Mouse (Mus musculus) kidney, postnatal 4 days (tissue): ENCODE data around the gene Brix1.
"Not testable (repeated sequence)": the region's sequence is repeated elsewhere in the genome, so short reads cannot be mapped to it uniquely, and the experiment has no call there.

ENCODE experiments used
- DNase-seq, 2 experiments: peaks; one replicate each; pipeline ENCODE4 v3.0.0; 2021; ENCODE audit warnings: mixed read lengths in 2 of 2

Brix1 gene

DNA sequence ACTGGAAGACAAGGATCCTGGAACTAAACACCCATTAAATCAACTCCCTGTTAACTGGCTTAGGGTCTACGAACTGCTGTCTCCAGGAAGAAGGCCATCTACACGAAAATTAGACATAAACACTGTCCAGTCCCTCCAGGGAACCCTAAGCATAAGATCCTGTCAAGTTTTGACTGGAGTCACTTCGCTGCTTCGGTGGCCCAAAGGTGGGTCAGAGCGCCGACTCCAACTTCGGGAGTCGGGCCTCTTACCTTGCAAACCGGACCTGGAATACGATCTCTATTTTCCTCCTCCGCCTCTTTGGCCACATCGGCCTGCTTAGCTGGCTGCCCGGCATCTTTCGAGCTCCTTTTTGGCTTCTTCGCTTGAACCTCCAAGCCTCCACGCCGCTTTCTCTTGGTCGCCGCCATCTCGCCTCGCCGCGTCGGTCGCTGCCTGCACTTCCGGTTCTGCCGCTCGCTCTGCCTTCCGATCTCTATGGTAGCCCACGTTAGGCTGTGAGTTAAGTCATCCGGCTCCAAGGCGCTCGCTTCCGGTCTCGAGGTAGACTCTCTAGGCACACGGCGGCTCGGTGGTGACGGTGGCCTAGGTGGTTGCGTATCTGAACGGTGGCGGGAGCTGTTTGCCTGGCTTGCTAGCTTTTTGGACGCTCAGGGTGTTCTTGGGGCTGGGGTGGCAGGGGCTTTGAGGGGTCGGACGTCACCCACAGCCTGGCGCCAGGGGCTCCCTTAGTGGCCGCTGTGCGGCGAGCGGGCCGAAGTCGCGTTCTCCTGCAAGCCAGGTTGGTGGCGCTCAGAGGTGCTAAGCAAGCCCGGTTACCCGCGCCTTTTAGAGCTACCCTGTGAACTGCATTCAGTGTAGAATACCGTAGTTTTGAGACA is at the start of gene Brix1, which contains the start of gene Rad1:
Gene Brix1 (minus strand): TSS at position 464 of the 881 bp plus-strand sequence.
Gene Rad1 (plus strand): TSS at position 535 of the 881 bp plus-strand sequence.
- peak; percentile 94 to 96 for DNase-seq

DNA sequence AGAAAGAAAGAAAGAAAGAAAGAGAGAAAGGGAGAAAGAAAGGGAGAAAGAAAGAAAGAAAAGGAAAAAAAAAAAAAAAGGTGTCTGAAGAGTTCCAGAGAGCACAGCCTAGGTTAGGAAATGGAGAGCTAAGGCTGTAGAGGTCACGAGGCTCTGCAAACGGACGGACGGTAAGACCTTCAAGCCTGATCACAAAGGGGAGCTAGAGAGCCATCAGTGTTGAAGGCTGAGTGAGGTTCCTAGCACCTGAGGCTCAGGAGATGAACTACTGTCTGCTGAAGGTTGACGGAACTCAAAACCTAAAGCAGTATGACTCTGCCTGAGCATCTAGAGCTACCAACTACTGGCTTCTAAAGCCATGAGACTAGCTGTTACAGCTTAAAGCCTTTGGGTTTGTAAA is 48.8 kb upstream of the Brix1 start:
- no peak for DNase-seq

DNA sequence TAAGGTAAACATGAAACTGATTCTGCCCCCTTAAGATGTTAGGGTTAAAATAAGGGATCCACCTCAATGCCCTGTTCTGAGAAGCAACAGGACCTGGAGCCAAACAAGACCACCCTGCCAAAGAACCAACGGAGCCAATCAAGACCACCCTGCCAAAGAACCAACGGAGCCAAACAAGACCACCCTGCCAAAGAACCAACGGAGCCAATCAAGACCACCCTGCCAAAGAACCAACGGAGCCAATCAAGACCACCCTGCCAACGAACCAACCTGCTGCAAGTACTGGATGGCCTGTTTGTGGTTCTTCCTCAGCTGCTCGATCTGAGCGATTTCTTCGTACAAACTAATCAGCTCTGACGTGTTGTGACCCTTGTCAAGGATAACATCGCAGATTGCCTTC is 47.6 kb upstream of the Brix1 start:
- DNase-seq = not testable (repeated sequence)

DNA sequence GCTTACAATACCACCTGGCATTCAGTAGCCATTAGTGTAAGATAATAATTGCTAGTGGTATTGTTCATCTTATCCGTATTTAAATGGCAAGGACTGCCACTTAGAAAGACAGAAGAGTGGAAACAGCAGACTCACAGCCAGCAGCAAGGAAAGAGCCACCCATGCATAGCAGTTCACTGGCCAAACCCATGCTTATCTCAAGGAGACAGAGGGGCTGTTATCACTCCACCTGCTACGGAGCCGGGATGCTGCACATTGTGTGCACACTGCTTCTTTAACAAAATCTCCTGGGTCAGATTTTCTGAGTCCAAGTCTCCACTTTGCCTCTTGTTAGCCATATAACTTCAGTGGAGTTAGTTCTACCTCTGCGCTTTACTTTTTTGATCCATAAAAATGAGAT is 45.6 kb upstream of the Brix1 start:
- no peak for DNase-seq

DNA sequence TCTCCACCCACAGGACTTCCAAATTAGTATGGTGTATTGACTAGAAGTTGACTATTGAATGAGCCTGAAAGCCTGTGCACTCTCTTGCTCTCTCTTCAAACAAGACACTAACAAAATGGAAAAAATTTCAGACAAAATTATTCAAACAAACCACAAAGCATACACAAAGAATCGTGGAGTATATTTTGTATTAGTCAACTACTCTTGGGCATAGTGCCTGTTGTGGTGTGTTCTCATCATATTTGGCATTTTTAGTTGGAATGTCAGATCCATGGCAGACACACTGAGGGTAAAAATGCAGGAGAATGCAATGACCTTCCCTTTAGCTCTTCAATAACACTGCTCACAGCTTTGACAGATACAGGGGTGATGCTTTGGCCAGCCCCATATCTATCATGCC is 40.1 kb upstream of the Brix1 start:
- DNase-seq = no peak

DNA sequence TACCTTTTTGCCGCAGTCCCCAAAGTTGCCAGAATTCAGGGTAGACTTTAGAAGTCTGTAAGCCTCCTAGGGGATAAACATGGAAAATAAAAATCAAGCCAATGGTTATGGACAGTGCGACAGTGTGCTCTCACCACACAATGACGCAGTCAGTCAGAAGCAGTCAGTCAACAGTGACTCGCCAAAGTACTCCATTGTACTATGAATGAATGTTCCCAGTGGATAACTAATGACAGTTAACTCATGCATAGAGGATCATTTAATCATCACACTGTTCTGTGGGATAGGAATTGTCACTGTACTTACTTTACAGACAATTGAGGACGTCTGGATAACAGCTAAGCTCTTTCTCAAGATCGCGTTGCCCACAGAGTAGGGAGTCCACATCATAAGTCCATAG is 29.4 kb upstream of the Brix1 start:
- DNase-seq = no peak

DNA sequence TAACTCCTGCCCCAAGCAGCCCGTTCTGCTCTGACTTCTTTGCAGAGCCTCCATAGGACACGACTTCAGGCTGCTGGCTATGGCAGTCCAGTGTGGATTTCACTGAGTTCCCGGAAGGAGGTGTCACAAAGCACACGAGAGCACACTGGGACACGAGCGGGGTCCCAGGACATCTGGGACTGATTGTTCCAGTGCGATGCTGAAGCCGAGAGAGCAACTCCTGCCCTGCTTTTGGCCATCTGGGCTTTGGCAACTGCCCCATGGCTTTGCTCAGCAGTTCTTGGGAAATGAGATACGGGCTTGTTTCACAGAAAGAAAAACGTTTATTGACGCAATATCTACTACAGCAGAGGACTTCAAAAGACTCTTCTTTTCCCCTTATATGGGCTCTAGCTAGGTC is 20.4 kb upstream of the Brix1 start:
- peak; percentile 5 to 18 for DNase-seq

DNA sequence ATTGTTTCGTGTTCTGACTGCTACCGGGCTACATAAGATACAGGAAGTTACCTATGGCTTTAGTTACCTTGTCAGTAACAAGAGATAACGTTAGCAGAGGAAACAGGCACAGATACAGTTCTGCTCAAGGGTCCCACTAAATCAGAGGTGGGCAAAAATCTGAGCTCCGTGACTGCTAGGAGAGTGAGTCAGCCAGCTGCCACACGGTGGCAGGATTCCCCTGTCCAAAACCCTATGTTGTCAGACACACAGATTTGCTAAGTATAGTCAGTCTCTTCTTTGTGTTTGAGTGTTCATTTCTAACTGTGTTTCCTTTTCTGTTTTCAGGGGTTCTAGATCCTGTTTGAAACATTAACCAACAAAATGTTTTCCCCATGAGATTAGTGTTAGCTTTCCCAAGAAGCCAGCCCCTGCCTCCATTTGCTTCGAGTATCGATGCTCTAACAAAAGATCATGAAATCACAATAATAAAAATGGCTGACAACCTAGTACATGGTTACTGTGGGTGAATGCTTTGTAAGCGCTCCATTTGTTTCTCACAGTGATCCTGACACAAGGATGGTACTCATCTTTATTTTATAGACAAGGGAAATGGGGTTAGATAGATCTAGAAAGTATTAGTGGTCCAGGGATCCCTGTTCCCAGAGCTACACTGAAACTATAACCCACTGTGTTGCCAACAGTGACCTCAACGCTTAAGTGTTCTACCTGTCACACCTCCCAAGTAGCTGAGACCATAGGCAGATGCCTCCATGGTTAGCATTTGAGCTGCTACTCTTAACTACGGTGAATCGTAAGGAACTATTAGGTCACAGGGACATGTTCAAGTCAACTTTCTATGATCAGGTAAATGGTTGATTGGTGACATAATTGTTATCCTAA is 15.3 kb upstream of the Brix1 start:
- DNase-seq = peak; percentile 81 to 83

DNA sequence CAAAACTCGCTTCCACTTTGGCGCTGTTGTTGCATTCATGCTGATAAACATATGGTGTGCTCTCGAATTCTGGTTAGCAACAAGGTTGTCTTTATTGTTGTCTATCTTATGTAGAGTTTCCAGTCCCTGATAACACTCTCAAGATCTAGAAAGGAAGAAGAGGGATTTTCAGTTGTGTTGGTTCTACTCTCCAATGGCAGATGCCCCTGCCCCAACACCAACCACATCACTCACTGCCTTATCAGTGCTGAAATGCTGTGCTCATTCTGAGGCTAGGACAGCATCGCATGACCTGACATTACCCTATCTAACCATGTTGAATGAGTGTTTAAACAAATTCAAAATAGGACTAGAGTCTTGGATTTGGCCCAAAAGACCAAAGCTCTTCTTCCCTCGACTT is 14.3 kb upstream of the Brix1 start:
- no peak for DNase-seq

DNA sequence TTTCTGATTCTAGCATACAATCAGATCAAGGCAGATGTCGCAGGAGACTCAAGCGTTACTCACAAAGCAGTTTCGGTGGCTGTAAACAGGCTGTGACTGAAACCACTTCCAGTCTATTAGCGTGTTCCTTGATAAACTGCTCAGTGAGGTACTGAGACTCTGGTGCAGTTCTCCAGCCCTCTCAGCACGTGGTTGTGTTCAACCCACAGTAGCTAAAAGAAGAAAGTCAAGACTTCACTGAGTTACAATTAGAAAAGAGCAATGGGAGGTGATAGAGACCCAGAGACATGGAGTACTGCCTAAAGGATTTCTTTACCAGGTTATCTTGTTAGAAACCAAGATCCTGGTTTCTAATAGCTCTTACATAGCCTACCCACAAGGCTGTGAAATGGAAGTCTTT is 13.8 kb upstream of the Brix1 start:
- no peak for DNase-seq

DNA sequence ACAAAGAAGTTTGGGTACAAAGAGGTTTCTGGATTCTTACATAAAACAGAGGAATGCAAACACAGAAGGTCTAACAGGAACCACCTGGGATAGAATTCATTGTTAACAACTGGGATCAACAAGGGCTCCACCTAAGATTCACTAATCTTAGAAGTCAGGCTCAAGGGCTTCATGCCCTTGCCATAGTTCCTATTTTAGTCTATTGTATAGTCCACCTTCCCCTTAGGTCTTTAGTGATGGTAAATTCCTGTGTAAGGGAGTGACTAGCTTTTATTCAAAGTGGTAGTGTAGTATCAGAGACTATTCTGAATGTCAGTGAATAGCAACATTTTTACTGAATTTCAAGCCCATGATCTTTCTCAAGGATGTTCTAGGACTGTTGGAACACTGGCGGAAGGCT is 10.9 kb upstream of the Brix1 start:
- not testable (repeated sequence) for DNase-seq

DNA sequence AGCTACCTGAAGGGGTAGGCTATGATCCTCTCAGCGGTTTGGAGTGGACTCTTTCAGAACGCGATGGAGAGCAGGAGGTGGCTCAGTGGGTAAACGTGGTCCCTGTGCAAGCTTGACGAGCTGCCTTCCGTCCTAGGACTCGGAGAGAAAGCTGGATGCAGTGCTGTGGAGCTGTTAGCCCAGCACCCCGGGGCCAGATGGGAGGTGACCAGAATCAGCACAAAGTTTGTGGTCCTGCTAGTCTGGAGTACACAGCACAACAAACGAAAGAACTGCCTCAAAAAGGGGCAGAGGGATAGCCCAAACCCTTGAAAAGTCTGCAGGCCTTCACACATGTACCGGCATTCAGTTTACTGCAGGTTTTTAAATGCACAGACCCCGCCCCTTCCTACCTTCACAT is 10.2 kb upstream of the Brix1 start:
- DNase-seq = no peak

DNA sequence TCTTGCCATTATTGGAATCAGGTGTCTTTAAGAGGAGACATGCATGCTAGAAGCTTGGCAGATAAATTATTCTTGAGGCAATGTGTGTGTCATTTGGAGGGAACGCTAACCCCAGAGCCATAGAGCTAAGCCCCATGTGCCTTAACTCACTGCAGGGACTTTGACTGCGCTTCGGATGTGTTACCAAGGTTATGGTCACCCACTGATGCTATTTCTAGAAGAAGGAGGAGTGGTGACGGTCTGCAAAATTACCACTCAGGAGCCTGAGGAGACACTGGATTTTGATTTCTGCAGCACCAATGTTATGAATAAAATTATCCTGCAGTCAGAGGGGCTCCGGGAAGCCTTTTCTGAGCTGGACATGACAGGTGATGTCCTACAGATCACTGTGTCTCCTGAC is 4.4 kb upstream of the Brix1 start:
- no peak for DNase-seq

DNA sequence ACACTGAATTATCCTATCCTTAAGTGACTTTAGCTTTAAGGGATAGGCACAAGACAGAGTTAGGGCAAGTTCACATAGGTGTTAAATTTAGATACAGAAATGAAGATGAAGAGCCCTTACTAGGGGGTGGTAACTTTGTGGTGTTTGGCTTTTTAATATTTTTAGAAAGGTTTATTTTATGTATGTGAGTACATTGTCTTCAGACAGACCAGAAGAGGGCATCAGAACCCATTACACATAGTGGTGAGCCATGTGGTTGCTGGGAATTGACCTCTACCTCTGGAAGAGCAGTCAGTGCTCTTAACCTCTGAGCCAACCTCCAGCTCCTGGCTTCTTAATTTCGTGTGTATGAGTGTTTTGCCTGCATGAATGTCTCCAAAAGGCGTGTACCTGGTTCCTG is 1.5 kb upstream of the Brix1 start:
- DNase-seq = no peak

DNA sequence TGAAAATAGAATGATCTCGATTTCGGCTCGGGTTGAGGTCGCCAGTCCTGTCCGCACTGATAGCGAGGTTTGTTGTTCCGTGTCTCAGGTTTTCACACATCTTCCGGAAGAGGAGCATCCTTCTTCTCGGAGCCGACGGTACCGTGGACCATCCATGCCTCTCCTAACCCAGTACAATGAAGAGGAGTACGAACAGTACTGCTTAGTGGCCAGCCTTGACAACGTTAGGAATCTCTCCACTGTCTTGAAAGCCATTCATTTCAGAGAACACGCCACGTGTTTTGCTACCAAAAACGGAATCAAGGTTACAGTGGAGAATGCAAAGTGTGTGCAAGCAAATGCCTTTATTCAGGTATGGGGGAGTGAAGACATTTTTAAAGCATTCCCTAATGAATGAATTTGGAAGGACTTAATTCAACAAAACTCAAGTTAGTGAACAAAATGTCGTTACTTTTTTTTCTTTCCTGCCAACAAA is 655 bp upstream of the Brix1 start:
- DNase-seq = no peak

DNA sequence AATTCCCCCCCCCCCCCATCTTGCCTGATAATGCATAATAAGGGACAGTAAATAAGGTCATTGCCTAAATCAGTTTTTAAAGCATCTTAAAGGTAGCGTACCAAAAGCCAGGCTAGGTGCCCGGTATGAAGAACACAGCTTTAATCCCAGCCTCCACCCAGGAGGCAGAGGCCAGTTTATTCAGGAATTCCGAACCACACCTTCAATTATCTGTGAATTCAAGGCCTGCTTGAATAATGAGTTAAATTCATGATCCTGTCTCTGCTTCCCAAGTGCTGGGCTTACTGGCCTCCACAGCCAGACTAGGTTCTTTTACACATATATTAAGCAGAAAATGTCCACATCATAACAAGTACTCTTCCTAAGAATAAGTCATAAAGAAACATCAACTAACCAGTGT is 14.8 kb downstream of the Brix1 start:
- DNase-seq = no peak

DNA sequence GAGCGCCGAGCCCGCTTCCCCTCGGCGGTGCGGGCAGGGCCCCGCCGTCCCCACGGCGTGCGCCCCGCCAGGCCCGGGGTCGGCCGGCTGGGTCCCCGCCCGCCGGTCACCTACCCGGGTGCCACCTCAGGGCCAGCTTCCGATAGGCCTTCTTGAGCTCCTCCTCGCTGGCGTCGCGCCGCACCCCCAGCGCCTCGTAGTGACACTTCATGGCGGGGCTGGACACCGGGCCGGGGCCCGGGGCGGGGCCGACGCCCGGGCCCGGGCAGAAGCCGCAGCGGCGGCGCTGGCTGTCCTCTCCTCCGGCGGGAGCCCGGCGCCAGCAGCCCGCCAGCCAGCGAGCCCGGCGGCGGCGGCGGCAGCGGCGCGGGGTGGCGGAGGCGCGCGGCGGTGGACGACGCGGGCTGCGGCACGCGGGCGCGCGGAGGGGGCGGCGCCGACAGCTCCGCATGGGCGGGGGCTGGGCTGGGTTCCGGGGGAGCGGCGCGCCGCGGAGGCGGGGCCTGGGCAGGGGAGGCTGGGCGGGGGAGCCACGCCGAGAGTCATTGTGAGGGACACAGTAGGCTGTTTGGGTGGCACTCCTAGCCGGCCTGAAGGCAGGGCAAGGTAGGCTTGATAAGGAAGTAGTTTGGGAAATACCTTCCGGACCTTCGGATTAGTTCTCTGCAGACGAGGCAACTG is 15.5 kb downstream of the Brix1 start, which contains the start of gene Dnajc21:
Gene Dnajc21 (minus strand): TSS at position 366 of the 681 bp plus-strand sequence.
- DNase-seq = peak; percentile 89 to 92

DNA sequence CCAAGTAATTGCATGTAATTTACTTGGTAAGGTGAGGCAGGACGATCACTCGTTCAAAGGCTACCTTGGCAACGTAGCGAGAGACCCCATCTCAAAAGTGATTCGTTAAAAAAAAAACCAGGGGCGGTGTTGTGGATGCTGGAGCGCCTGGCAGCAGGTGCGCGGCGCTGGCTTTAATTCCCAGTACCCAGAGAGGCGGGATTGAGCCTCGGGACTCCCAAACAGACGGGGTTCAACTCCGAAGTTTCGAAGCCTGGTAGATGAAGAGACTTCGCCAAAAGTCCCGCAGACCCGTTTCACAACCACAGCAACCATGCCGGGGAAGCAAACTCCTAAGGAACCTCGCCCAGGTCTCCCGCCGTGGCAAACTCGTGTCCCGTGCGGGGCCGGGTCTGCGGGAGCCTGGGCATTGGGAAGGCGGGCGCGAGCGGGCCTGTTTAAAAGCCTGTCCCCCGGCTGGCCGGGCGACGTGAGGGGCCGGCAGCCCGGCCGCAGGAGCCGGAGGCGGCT is 16.1 kb downstream of the Brix1 start:
- DNase-seq = no peak

DNA sequence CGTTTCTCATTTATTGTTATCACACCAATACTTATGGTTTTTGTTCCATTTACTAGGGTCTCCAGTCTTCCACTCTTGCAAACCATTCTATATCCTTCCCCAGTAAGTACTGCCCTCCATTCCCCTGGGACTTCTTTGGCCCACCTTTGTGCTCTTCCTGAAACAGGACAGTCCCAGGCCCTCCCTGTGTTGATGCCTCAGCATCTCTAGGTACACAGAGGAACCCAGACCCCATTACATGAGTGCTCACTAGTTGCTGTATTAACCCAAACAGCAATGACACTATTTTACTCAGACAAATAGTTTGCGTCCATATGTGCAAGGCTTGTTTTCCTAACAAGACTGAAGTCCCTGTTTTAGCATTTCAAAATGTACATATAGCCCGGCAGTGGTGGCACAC is 17.0 kb downstream of the Brix1 start:
- no peak for DNase-seq

DNA sequence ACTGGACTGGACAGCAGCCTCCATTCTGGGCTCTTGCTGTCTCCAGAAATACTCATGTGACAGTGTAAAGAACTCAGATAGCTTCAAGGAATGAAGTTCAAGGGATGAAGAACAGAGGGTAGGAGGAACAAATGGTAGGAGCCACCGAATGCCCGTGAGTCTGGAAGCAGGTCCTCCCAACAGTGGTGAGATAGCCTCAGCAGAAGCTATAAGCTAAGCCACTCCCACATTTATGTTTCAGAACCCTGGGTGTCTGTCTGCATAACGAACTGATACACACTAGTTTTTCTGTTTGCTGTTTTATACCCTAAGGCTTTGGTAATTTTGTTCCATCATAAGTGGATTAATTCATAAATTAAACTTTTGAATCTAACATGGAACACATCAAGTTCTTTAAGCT is 21.1 kb downstream of the Brix1 start:
- no peak for DNase-seq

DNA sequence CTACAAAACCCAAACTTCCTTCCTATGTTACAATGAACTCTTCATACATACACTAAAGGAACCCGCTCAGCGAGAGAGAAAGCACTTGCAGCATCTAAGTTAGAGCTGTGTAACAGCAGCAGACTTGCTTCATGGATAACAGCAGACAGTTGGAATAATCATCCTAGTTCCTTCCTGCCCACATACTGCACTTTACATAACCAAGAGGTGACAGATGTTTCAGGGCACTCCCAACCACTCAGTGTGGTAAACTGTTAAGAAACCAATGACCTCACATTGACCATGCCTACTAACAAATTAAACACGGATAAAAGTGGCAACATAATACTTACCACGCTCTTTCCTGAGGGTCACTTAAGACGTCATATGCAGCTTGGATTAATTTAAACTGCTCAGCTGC is 22.2 kb downstream of the Brix1 start:
- no peak for DNase-seq

DNA sequence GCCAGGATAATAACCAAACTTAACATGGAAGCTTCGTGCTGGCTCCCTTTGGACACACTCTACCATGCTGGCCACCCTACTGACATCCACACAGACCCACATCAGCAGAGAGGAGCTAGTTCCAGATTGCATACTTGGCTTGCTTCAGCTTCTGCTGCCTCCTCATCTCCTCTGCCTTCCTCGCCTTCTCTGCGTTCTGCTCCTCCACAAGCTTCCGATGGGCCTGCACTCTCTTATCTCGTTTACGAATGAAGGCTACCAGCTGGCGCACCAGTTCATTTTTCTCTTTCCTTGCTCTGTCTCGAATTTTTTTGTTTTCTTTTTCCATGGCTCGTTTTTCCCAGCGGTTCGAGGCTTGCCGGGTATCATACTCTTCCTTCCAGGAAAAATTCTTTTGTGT is 24.8 kb downstream of the Brix1 start:
- peak; percentile 22 to 25 for DNase-seq

DNA sequence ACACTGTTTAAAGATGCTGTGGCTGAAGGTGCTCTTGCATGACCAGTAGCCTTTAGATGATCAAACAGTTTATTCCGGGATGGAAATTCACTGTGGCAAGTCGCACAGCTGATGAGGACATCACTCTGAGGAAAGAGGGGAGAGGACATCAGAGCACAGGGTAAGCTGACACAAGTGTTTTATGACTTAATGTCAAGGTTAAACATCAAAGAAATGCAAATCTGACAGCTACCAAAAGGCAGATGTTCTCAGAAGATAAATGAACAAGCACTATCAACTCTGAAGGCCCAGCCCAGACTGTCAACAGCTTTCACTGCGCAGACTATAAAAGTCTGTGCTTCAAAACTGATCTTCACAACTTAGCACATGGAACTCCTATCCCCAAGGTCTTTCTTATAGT is 38.6 kb downstream of the Brix1 start:
- no peak for DNase-seq
